Mouse (Mus musculus): Measurements from ENCODE around the gene Krba1.

Gene Krba1

DNA sequence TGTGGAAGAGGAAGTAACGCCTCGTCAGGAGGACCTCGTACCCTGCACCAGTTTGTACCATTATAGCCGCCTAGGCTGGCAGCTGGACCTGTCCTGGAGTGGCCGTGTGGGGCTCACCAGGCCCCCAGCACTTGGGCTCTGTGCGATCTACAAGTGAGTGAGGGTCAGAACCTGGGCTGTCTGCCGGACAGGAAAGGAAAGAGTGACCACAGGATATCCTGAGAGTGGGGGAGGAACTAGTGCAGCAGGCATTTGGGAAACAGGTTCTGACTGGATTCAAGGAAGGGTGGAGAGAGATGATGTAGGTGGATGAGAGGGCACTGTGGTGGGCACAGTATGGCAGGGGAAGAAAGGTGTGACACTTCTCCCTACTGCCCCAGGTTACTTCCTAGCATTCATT lies 53.1 kb downstream of the Krba1 start:
- DNase-seq (ENCODE audit: low read depth, low spot score), result no peak

- DNase-seq (ENCODE audit: low read depth, low spot score), result no peak
Measured at GRCm38 (mm10) chr6:48452151-48452550, 56.8 kb downstream of the Krba1 start.

DNA sequence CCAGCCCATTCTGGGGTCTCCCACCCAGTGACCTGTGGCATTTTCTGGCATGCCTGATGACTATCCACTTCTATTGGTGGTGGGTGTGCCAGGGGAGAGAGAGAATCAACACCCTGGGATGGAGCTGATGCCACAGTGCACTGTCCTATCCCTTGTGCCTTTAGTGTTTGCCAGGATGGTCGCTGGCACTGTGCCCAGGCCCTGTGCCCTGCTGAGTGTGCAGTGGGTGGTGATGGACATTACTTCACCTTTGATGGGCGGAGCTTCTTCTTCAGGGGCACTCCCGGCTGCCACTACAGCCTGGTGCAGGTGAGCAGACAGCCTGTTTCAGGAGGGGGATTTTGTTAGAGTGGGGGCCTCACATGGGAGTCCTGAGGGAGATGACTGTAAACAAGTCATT lies 57.4 kb downstream of the Krba1 start:
- no peak for DNase-seq (ENCODE audit: low read depth, low spot score)

DNA sequence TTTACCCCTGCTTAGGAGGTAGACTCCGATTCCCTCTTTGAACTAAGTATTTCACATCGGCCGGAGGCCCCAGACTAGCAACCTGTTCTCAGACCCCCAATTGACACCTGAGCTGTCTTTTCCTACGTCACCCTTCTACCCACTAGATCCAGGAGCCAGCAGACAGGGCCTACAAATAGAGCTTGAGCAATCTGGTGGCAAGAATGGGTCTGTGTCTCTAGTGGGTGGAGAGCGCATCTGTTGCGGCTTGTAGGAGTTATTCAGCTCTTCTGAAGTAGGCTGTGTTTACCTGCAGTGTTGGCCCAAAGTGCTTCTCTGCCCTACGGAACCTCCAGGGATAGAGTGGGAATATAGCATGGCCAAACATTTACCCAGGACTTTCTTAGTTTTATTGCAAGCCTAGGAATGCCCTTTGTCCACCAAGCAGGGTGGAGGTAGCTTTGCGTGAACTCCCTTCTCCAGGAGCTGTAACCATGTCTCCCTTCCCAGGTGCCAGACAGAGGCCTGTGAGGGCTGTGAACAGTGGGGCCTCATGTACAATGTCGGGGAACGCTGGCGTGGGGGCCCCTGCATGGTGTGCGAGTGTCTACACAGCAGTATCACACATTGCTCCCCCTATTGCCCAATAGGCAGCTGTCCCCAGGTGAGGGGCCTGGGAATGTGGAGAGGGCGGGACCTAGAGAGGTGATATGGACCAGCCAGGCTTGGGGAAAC lies 69.7 kb downstream of the Krba1 start:
- DNase-seq (ENCODE audit: low read depth, low spot score), result peak; percentile 71

- no peak for DNase-seq (ENCODE audit: low read depth, low spot score)
Measured at GRCm38 (mm10) chr6:48466715-48467114, 71.3 kb downstream of the Krba1 start.

DNA sequence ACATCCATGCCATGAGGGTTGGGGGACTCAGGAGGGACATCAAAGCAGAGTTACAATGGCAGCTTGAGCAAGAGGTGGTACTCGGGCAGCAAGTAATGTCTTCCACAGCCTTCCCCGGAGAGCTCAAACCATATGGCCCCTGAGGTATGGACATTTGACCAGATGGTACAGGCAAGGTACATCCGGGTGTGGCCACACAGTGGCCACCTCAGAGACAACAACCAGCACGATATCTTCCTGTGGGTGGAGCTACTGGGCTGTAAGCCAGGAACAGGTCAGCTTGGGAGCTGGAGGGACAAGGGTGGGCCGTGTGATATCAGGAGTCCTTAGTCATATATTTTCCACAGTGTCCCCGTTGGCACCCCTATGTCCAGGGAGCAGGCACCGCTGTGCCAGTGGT lies 72.1 kb downstream of the Krba1 start:
- DNase-seq (ENCODE audit: low read depth, low spot score), result no peak

Data from telencephalon, adult 2 months (tissue).